Mouse (Mus musculus) heart, embryonic 14.5 days (tissue): ENCODE data around the gene Nle1. TPM values are rescaled to one million over a fixed set of nuclear protein-coding genes. Genes with fewer than 3 reads are reported as not detected.

Experiments used
- ATAC-seq: fragments of 200-750 bp; cut with Nextera tagmentation; 2 replicates; pipeline ENCODE4 v1.8.0; 2017; ENCODE audit warnings: low read depth, moderate TSS enrichment; ENCODE audit not compliant: insufficient number of reproducible peaks, insufficient read depth, low FRiP score
- H3K27ac ChIP-seq, 2 experiments: fragments of 200-500 bp in 1 of 2; fragments of 300-500 bp in 1 of 2; sonication (generic) in 1 of 2; replicated peaks in 1 of 2; 2 replicates each; pipeline ENCODE4 v1.5.1; 2012 to 2014; ENCODE audit warnings: low read depth in 2 of 2, low read length in 2 of 2, control low read depth in 1 of 2, mild to moderate bottlenecking in 1 of 2, mixed read lengths in 1 of 2; ENCODE audit not compliant: control insufficient read depth in 1 of 2, insufficient read depth in 1 of 2
- H3K27me3 ChIP-seq: fragments of 300-500 bp; sonication (generic); 2 replicates; pipeline ENCODE4 v1.6.1; 2014; ENCODE audit warnings: mild to moderate bottlenecking, low read length, control low read depth; ENCODE audit not compliant: control insufficient read depth, insufficient read depth
- H3K36me3 ChIP-seq: fragments of 300-500 bp; sonication (generic); 2 replicates; pipeline ENCODE4 v1.6.1; 2014; ENCODE audit warnings: mild to moderate bottlenecking, control low read depth, low read length, mixed read lengths; ENCODE audit not compliant: control insufficient read depth, insufficient read depth
- H3K4me1 ChIP-seq, 2 experiments: fragments of 200-500 bp in 1 of 2; fragments of 300-500 bp in 1 of 2; sonication (generic) in 1 of 2; 2 replicates each; pipeline ENCODE4 v1.6.1; 2012 to 2014; ENCODE audit warnings: low read length in 2 of 2, control low read depth in 1 of 2, mixed read lengths in 1 of 2; ENCODE audit not compliant: control insufficient read depth in 2 of 2, insufficient read depth in 2 of 2
- H3K4me2 ChIP-seq: fragments of 300-500 bp; sonication (generic); 2 replicates; pipeline ENCODE4 v1.6.1; 2014; ENCODE audit warnings: mild to moderate bottlenecking, low read length
- H3K4me3 ChIP-seq, 2 experiments: fragments of 200-500 bp in 1 of 2; fragments of 300-500 bp in 1 of 2; sonication (generic) in 1 of 2; 2 replicates each; pipeline ENCODE4 v1.5.1; 2012 to 2014; ENCODE audit warnings: low read length in 2 of 2, mild to moderate bottlenecking in 2 of 2, control low read depth in 1 of 2, low read depth in 1 of 2, moderate library complexity in 1 of 2; ENCODE audit not compliant: control insufficient read depth in 1 of 2, insufficient read depth in 1 of 2
- H3K9ac ChIP-seq: fragments of 300-500 bp; sonication (generic); 2 replicates; pipeline ENCODE4 v1.6.1; 2014; ENCODE audit warnings: mild to moderate bottlenecking, low read length
- H3K9me3 ChIP-seq: fragments of 300-500 bp; sonication (generic); 2 replicates; pipeline ENCODE4 v1.6.1; 2016; ENCODE audit warnings: low read length, control low read depth; ENCODE audit not compliant: control insufficient read depth
- WGBS: fragments of 180-500 bp; shearing (Covaris S2); extraction: QIAGEN DNeasy Blood & Tissue Kit; methylation state at CpG from one replicate; pipeline ENCODE4 v1.1.7; 2014; 5-methylcytosine and 5-hydroxymethylcytosine counted together
- polyA plus RNA-seq: library from polyadenylated mRNA; unstranded; fragments of >200 nt; fragmentation: Nextera tagmentation; extraction: Ambion mirVana; gene quantifications from 2 replicates; pipeline ENCODE4 v1.2.1, GENCODE M21; 2014

Gene Nle1
- polyA plus RNA-seq, 1 experiment from 2014 or later = 18.8 TPM

GRCm38 (mm10) chr11:82857307-82857848 lies 50.8 kb downstream of the Nle1 start:
- WGBS = 74% methylated on average over 13 of the region's 13 CpGs
- Histone ChIP-seq H3K4me2 (no peak overlapping the region), H3K9ac (no peak overlapping the region), H3K27me3 (no peaks in the 10 kb centered on the region), H3K9me3 (no peaks in the 10 kb centered on the region), H3K4me1 (peaks cover 4 to 5% of the 10 kb centered on the region in 2 experiments; a peak in 1 of 4 replicates), H3K36me3 (no peaks in the 10 kb centered on the region), H3K4me3 (no peak overlapping the region), H3K27ac (no peak overlapping the region)
- no peak for ATAC-seq

GRCm38 (mm10) chr11:82856032-82856431 lies 52.2 kb downstream of the Nle1 start:
- Histone ChIP-seq H3K27ac (no peak overlapping the region), H3K9me3 (no peaks in the 10 kb centered on the region), H3K27me3 (no peaks in the 10 kb centered on the region), H3K4me2 (no peak overlapping the region), H3K4me1 (0 out of 4 replicates have a peak, but pooled peaks cover 0 to 2% of the 10 kb centered on the region in 2 experiments), H3K9ac (no peak overlapping the region), H3K4me3 (no peak overlapping the region), H3K36me3 (no peaks in the 10 kb centered on the region)
- ATAC-seq = no peak
- 81% methylated on average over 10 of the region's 10 CpGs for WGBS

DNA sequence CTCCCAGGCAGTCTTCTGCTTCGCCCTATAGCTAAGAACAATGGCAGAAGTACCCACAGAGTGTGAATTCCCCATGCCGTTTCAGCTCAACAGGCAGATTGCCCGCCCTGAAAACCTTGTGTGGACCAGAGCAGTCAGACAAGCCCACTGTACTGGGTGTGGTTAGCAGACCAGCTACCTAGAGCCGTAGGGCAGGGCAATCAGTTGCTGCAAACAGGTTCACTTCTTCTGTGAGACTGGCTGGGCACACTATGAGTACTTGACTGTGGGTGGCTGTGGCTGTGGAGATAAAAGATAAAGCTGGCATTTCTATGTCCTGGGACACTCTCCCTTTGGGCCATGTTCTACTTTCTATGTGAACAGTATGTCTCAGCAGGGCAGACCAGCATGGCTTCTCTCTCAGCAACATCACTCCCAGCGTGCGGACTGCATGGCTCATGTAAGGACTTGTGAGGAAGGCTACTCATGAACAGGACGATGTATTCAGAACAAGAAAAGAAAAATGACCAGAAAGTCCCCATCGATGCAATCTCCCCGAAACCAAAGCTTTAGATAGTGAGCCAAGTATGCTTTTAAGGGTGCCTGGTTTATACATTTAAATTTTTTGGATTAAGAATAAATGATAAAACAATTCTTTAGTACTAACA lies 52.8 kb downstream of the Nle1 start:
- Histone ChIP-seq H3K27ac (no peak overlapping the region), H3K9ac (no peak overlapping the region), H3K4me2 (no peak overlapping the region), H3K4me1 (0 out of 4 replicates have a peak, but pooled peaks cover 0 to 2% of the 10 kb centered on the region in 2 experiments), H3K9me3 (no peaks in the 10 kb centered on the region), H3K36me3 (no peaks in the 10 kb centered on the region), H3K27me3 (no peaks in the 10 kb centered on the region), H3K4me3 (no peak overlapping the region)
- 83% methylated on average over 9 of the region's 9 CpGs for WGBS
- no peak for ATAC-seq

DNA sequence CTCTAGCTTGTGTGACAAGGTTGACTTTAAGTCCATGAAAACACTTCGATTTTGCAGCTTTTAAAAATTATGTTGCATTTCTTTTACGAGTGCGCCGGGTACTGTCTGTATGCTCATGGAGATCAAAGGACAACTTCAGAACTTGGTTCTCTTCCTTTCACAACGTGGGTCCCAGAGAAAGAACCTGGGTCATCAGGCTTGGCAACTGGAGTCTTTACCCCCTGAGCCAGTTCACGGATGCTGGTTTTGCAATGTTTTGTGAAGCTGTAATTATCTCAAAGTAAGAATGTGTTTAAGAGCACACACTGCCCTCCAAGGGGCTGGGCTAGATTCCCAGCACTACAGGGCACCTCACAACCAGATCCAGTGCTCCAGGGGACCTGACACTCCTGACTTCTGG lies 54.1 kb downstream of the Nle1 start:
- Histone ChIP-seq H3K4me3 (no peak overlapping the region), H3K4me1 (0 out of 4 replicates have a peak, but pooled peaks cover 0 to 2% of the 10 kb centered on the region in 2 experiments), H3K27ac (no peak overlapping the region), H3K4me2 (no peak overlapping the region), H3K9me3 (no peaks in the 10 kb centered on the region), H3K36me3 (no peaks in the 10 kb centered on the region), H3K27me3 (no peaks in the 10 kb centered on the region), H3K9ac (no peak overlapping the region)
- no peak for ATAC-seq
- WGBS = 85% methylated on average over 6 of the region's 6 CpGs

DNA sequence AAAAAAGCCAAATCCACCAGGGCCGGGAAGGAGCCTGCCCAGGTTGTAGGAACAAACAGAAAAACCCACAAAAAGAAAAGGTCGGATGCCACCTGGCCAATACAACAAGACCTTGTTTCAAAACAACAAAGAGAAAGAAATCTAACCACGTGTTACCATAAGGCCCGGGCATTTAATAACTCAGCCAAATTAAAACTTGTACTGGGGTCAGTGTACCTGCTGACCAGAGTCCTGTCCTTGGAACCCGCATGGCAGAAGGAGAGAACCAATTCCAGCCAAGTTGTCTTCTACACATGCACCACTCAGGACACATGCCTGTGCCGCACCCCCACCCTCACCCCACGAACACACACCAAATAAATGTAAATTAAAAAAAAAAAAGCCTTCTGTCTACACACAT lies 55.3 kb downstream of the Nle1 start:
- 84% methylated on average over 7 of the region's 7 CpGs for WGBS

DNA sequence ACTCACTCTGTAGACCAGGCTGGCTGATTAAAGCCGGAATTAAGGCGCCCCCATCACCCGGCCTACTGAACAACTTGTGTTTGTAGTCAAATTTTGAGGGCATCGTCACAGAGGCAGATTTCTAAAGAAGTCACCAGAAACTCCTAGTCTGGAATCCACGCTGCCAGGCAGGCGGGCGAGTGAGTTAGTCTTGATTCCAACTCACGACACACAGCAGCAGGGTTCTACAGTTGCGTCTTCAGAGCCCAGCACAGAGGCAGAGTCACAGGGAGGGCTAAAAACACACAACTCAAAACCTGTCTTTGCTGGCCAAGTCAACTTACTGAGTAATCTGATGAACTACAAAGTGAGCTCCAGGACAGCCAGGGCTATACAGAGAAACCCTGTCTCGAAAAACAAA lies 55.7 kb downstream of the Nle1 start:
- Histone ChIP-seq H3K9ac (no peak overlapping the region), H3K27ac (no peak overlapping the region), H3K9me3 (no peaks in the 10 kb centered on the region), H3K4me3 (no peak overlapping the region), H3K36me3 (no peaks in the 10 kb centered on the region), H3K4me2 (no peak overlapping the region), H3K4me1 (0 out of 4 replicates have a peak, but pooled peaks cover 0 to 2% of the 10 kb centered on the region in 2 experiments), H3K27me3 (no peaks in the 10 kb centered on the region)
- 83% methylated on average over 10 of the region's 10 CpGs for WGBS
- no peak for ATAC-seq

More for the DNA sequence above, 55.3 kb downstream of the Nle1 start:
- Histone ChIP-seq H3K9ac (no peak overlapping the region), H3K27me3 (no peaks in the 10 kb centered on the region), H3K9me3 (no peaks in the 10 kb centered on the region), H3K36me3 (no peaks in the 10 kb centered on the region), H3K27ac (no peak overlapping the region), H3K4me2 (no peak overlapping the region), H3K4me3 (no peak overlapping the region), H3K4me1 (0 out of 4 replicates have a peak, but pooled peaks cover 0 to 2% of the 10 kb centered on the region in 2 experiments)
- no peak for ATAC-seq

- Histone ChIP-seq H3K36me3 (no peaks in the 10 kb centered on the region), H3K4me3 (no peak overlapping the region), H3K4me1 (0 out of 4 replicates have a peak, but pooled peaks cover 0 to 2% of the 10 kb centered on the region in 2 experiments), H3K27ac (no peak overlapping the region), H3K4me2 (no peak overlapping the region), H3K27me3 (no peaks in the 10 kb centered on the region), H3K9ac (no peak overlapping the region), H3K9me3 (no peaks in the 10 kb centered on the region)
- ATAC-seq = no peak
- WGBS = 83% methylated on average over 11 of the region's 11 CpGs
Observed at GRCm38 (mm10) chr11:82852115-82852514, 56.1 kb downstream of the Nle1 start.
